Mouse (Mus musculus) embryonic stem cell, embryonic (primary cell): ENCODE results near the gene Vash2.

Experiments used
- CTCF ChIA-PET, 4 experiments: fragments of 300-600 bp in 2 of 4; fragments of 350-600 bp in 2 of 4; sonication (Branson Sonifier 250); formaldehyde crosslinking; loops; one replicate each; lab custom pipeline; 2022; ENCODE audit warnings: inconsistent platforms in 2 of 4; lab: Charles Lee
- POLR2A ChIA-PET, 4 experiments: fragments of 300-600 bp in 2 of 4; fragments of 350-600 bp in 2 of 4; sonication (Branson Sonifier 250); formaldehyde crosslinking; loops; one replicate each; lab custom pipeline; 2022; ENCODE audit warnings: antibody characterized with exemption in 4 of 4, inconsistent platforms in 1 of 4; lab: Charles Lee

Gene Vash2

GRCm38 (mm10) chr1:190979100-190979563 is at the start of gene Vash2:
Gene Vash2 (minus strand): TSS chr1:190979296.
- CTCF ChIA-PET, result interaction anchor here (0.6 to 1.2 kb wide), 4 partner anchors 34 to 1037 kb away, joined by 3 to 5 read pairs (median 4); no protein-coding TSS in a partner anchor
- POLR2A ChIA-PET, result interaction anchor here (0.6 to 2.0 kb wide), 14 partner anchors 9 to 927 kb away, joined by 3 to 18 read pairs (median 4); partner anchors contain the start of genes Flvcr1 (in 2 of the 4), Nsl1 (in 1 of the 4), Slc30a1 (in 1 of the 4) and Tatdn3 (in 1 of the 4)

- POLR2A ChIA-PET, result interaction anchor here (0.5 to 5.1 kb wide), 133 partner anchors 8 to 1221 kb away, joined by 3 to 70 read pairs (median 4); partner anchors contain the start of genes Nsl1 (in 4 of the 4), Tatdn3 (in 4 of the 4), Spata45 (in 3 of the 4) and Dtl (in 2 of the 4)
These were observed 47.1 kb upstream of the Vash2 start, which contains the start of gene Flvcr1 for GRCm38 (mm10) chr1:191026021-191026713. Gene Flvcr1 (minus strand): TSS chr1:191026158.

GRCm38 (mm10) chr1:191025016-191026012 is 46.2 kb upstream of the Vash2 start:
- ChIA-PET POLR2A (interaction anchor here (0.7 to 5.1 kb wide), 98 partner anchors 8 to 856 kb away, joined by 3 to 70 read pairs (median 5); partner anchors contain the start of genes Nsl1 (in 4 of the 4), Tatdn3 (in 4 of the 4), Spata45 (in 3 of the 4) and Dtl (in 2 of the 4)), CTCF (interaction anchor here (0.5 to 1.3 kb wide), 8 partner anchors 22 to 283 kb away, joined by 3 to 5 read pairs (median 3); no protein-coding TSS in a partner anchor)

More at GRCm38 (mm10) chr1:191026021-191026713, 47.1 kb upstream of the Vash2 start, which contains the start of gene Flvcr1:
- CTCF ChIA-PET, result interaction anchor here (0.5 to 1.4 kb wide), 15 partner anchors 17 to 670 kb away, joined by 3 to 5 read pairs (median 3); no protein-coding TSS in a partner anchor

DNA sequence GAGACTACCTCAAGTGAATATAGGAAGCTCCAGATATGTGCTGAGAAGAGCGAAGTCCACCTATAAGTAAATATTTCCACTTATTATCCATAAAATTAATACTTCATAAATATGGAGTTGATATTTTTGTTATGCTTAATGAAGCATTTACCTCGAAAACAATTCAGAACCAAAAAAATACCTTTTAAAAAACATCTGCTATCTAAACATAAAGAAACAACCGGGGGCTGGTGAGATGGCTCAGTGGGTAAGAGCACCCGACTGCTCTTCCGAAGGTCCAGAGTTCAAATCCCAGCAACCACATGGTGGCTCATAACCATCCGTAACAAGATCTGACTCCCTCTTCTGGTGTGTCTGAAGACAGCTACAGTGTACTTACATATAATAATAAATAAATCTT is 44.7 kb upstream of the Vash2 start:
- POLR2A ChIA-PET, result interaction anchor here in 2 of 4 experiments (1.1 to 1.2 kb wide), 3 partner anchors 13 to 15 kb away, joined by 3 read pairs; no protein-coding TSS in a partner anchor
- CTCF ChIA-PET, result interaction anchor here in 1 of 4 experiments (1.3 kb wide), 1 partner anchor 15 kb away, joined by 4 read pairs; no protein-coding TSS in a partner anchor

GRCm38 (mm10) chr1:191023140-191023539 is 44.0 kb upstream of the Vash2 start:
- POLR2A ChIA-PET, result interaction anchor here in 3 of 4 experiments (0.7 to 1.2 kb wide), 4 partner anchors 12 to 70 kb away, joined by 3 read pairs; no protein-coding TSS in a partner anchor
- CTCF ChIA-PET, result interaction anchor here in 2 of 4 experiments (0.7 to 1.3 kb wide), 2 partner anchors 14 to 843 kb away, joined by 4 read pairs; no protein-coding TSS in a partner anchor

DNA sequence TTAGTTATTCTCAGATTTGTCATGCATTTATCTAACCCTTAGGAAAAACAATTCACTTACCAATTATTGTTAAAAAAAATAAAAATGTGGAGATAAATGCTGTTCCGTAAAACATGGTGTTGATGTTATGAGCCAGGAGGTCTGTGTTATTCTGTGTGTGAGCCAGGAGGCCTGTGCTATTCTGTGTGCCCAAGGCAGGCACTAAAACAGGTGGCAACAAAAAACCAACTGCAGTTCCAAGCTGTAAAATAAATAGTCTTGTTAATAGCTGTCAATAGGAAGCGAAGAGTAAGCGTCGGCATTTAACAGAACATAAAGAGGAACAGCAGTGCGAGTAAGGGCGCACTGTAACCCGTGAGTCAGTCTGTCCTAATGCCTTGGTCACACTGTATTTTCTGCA is 41.9 kb upstream of the Vash2 start:
- POLR2A ChIA-PET, result no interaction called here
- CTCF ChIA-PET, result interaction anchor here in 1 of 4 experiments (1.5 kb wide), 1 partner anchor 12 kb away, joined by 3 read pairs; no protein-coding TSS in a partner anchor

DNA sequence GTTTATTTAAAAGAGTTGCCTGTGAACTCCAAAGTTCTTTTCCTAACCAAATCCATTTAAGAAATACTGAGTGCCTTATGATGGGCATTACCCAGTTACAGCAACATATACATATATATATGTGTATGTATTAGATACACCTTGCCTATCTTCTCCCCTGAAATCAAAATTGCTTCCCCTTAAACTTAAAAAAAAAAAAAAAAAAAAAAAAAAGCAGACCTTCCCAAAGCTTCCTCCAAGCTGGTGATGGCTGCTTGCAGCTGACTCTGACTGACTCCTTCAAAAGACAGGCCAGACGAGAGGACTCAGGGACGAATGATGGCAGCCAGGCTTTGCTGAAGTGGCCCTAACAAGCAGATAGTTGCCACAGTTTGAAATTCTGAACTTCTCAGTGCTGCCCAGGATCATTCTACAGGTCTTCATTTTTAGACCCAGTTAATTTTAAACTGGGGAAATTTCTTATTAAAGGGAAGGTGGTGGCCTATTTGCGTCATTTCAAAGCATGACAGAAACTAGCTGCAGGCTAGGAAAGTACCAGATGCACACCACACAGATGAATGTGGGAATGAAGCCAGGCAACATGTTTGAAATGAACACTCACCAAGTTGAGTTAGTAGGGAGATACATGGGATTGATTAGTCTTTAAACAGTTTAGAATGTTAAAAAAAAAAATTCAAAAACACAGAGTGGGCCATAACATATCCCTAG is 41.3 kb upstream of the Vash2 start:
- ChIA-PET POLR2A (interaction anchor here in 1 of 4 experiments (0.6 to 1.3 kb wide), 2 partner anchors 15 kb away, joined by 3 to 5 read pairs; partner anchors contain the start of gene Spata45), CTCF (interaction anchor here in 1 of 4 experiments (0.6 to 1.5 kb wide), 2 partner anchors 12 to 77 kb away, joined by 3 read pairs; no protein-coding TSS in a partner anchor)

- CTCF ChIA-PET, result no interaction called here
- POLR2A ChIA-PET, result interaction anchor here in 2 of 4 experiments (0.9 to 1.6 kb wide), 3 partner anchors 9 to 16 kb away, joined by 3 to 5 read pairs (median 4); partner anchors contain the start of gene Spata45 (in 1 of the 2)
These were observed 40.7 kb upstream of the Vash2 start for GRCm38 (mm10) chr1:191019803-191020202.

GRCm38 (mm10) chr1:191014271-191014670 is 35.2 kb upstream of the Vash2 start:
- CTCF ChIA-PET, result no interaction called here
- POLR2A ChIA-PET, result interaction anchor here in 3 of 4 experiments (1.0 to 2.4 kb wide), 3 partner anchors 12 kb away, joined by 3 to 15 read pairs (median 6); partner anchors contain the start of gene Flvcr1 (in 3 of the 3)

DNA sequence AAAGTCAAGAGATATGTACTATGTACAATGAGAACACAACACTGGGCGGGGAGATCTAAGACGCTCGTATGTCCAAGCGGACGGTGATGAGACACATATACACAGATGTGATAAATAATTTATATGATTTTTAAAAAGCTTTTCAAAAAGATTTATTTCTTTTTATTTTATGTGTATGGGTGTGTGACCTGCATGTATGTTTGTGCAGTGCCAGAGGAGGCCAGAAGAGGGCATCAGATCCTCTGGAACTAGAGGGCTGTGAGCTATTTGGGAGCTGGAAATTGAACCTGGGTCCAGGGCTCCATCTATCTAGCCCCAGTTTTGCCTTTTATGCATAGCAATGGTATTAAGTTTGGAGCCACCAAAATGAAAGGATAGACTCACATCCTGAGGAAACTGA is 29.6 kb upstream of the Vash2 start:
- POLR2A ChIA-PET, result interaction anchor here in 3 of 4 experiments (0.5 to 1.3 kb wide), 10 partner anchors 11 to 571 kb away, joined by 3 to 9 read pairs (median 4); partner anchors contain the start of genes Flvcr1 (in 2 of the 3), Tatdn3 (in 2 of the 3) and Nsl1 (in 1 of the 3)
- CTCF ChIA-PET, result interaction anchor here (0.6 to 1.6 kb wide), 24 partner anchors 9 to 304 kb away, joined by 3 to 17 read pairs (median 4); no protein-coding TSS in a partner anchor

- POLR2A ChIA-PET, result interaction anchor here in 2 of 4 experiments (0.7 to 1.0 kb wide), 3 partner anchors 24 to 310 kb away, joined by 3 read pairs; partner anchors contain the start of gene Flvcr1 (in 1 of the 2)
- CTCF ChIA-PET, result interaction anchor here in 3 of 4 experiments (0.7 to 1.7 kb wide), 5 partner anchors 13 to 287 kb away, joined by 3 to 4 read pairs (median 4); partner anchors contain the start of gene Flvcr1 (in 1 of the 3)
These were observed 23.1 kb upstream of the Vash2 start for GRCm38 (mm10) chr1:191002201-191002600.

- CTCF ChIA-PET, result interaction anchor here in 1 of 4 experiments (0.7 kb wide), 1 partner anchor 228 kb away, joined by 4 read pairs; no protein-coding TSS in a partner anchor
These were observed 21.6 kb upstream of the Vash2 start for GRCm38 (mm10) chr1:191000686-191001085.

GRCm38 (mm10) chr1:190998027-190998426 is 18.9 kb upstream of the Vash2 start:
- CTCF ChIA-PET, result interaction anchor here in 3 of 4 experiments (0.6 to 1.0 kb wide), 4 partner anchors 11 to 142 kb away, joined by 3 to 4 read pairs (median 3); no protein-coding TSS in a partner anchor

More at GRCm38 (mm10) chr1:191000686-191001085, 21.6 kb upstream of the Vash2 start:
- POLR2A ChIA-PET, result interaction anchor here in 1 of 4 experiments (0.6 kb wide), 1 partner anchor 33 kb away, joined by 3 read pairs; no protein-coding TSS in a partner anchor

GRCm38 (mm10) chr1:190996346-190996877 is 17.3 kb upstream of the Vash2 start:
- POLR2A ChIA-PET, result interaction anchor here in 1 of 4 experiments (1.8 kb wide), 1 partner anchor 30 kb away, joined by 6 read pairs; the partner anchor contains the start of gene Flvcr1
- CTCF ChIA-PET, result interaction anchor here in 1 of 4 experiments (1.0 kb wide), 1 partner anchor 315 kb away, joined by 4 read pairs; no protein-coding TSS in a partner anchor

More at GRCm38 (mm10) chr1:190998027-190998426, 18.9 kb upstream of the Vash2 start:
- POLR2A ChIA-PET, result interaction anchor here in 1 of 4 experiments (0.6 kb wide), 1 partner anchor 1357 kb away, joined by 4 read pairs; no protein-coding TSS in a partner anchor

DNA sequence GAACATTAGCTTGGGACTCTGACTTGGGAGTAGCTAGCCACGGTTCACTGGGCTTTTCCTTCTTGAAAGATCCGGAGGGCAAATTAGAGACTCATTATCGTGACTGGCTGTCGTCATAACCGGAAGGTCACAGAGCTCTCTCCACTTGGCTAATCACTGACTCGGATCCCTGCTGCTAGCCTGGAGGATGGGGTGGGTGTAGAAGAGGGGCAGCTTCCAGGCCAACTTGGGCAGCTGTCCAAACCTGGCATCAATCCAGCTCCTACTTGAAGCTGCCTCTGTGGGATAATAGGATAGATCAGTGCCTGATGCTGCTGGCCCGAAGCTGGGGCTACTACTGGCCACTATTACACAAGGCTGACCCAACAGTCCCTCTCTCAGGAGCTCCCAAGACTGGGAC is 16.5 kb upstream of the Vash2 start:
- CTCF ChIA-PET, result interaction anchor here in 2 of 4 experiments (0.6 to 1.0 kb wide), 2 partner anchors 53 to 316 kb away, joined by 3 to 4 read pairs; no protein-coding TSS in a partner anchor
- POLR2A ChIA-PET, result interaction anchor here in 1 of 4 experiments (1.8 kb wide), 1 partner anchor 31 kb away, joined by 6 read pairs; the partner anchor contains the start of gene Flvcr1
